Mouse (Mus musculus) yolk sac, embryonic 10.5 days (tissue): ENCODE results near the gene Nfam1.

Source experiments
- DNase-seq: peaks from one replicate; pipeline ENCODE4 v3.0.0-alpha.2; 2017; ENCODE audit warnings: low spot score

The Nfam1 gene

GRCm38 (mm10) chr15:83037755-83038483, 4.8 kb upstream of the Nfam1 start:
- DNase-seq: peak; percentile 63

GRCm38 (mm10) chr15:83036900-83037519, 3.9 kb upstream of the Nfam1 start:
- no peak for DNase-seq

- DNase-seq: no peak
Observed at GRCm38 (mm10) chr15:83036089-83036488, 3.0 kb upstream of the Nfam1 start.

GRCm38 (mm10) chr15:83034275-83034977, 1.3 kb upstream of the Nfam1 start:
- no peak for DNase-seq

- no peak for DNase-seq
Observed at GRCm38 (mm10) chr15:83030884-83031283, 2.2 kb downstream of the Nfam1 start.

- no peak for DNase-seq
Observed at GRCm38 (mm10) chr15:83029725-83030718, 3.1 kb downstream of the Nfam1 start.

GRCm38 (mm10) chr15:83026129-83026528, 7.0 kb downstream of the Nfam1 start:
- DNase-seq: no peak

- DNase-seq: peak; percentile 17
Observed at GRCm38 (mm10) chr15:83025041-83025760, 7.9 kb downstream of the Nfam1 start.

GRCm38 (mm10) chr15:83022947-83023346, 10.2 kb downstream of the Nfam1 start:
- no peak for DNase-seq

GRCm38 (mm10) chr15:83010990-83011664, 22.0 kb downstream of the Nfam1 start:
- no peak for DNase-seq

- DNase-seq: peak; percentile 22
Observed at GRCm38 (mm10) chr15:83010423-83010822, 22.7 kb downstream of the Nfam1 start.

- no peak for DNase-seq
Observed at GRCm38 (mm10) chr15:83009532-83009931, 23.6 kb downstream of the Nfam1 start.

GRCm38 (mm10) chr15:83008761-83009423, 24.2 kb downstream of the Nfam1 start:
- DNase-seq: no peak

GRCm38 (mm10) chr15:83007346-83007920, 25.7 kb downstream of the Nfam1 start:
- no peak for DNase-seq

GRCm38 (mm10) chr15:83002665-83003548, 30.2 kb downstream of the Nfam1 start:
- DNase-seq: no peak

- no peak for DNase-seq
Observed at GRCm38 (mm10) chr15:82998811-82999221, 34.3 kb downstream of the Nfam1 start.

GRCm38 (mm10) chr15:82996431-82996830, 36.7 kb downstream of the Nfam1 start:
- DNase-seq: no peak

- no peak for DNase-seq
Observed at GRCm38 (mm10) chr15:82995239-82995638, 37.9 kb downstream of the Nfam1 start.

GRCm38 (mm10) chr15:82992911-82993310, 40.2 kb downstream of the Nfam1 start:
- DNase-seq: no peak
